Mouse (Mus musculus): ENCODE data around the gene Rps13. TPM values are rescaled to one million over a fixed set of nuclear protein-coding genes. Genes with fewer than 3 reads are reported as not detected.
"Not testable (repeated sequence)": the region's sequence is repeated elsewhere in the genome, so short reads cannot be mapped to it uniquely, and the experiment has no call there.

Gene Rps13
- 100 to 1,000 TPM; 247 to 325 TPM for total RNA-seq (2021)
- long read RNA-seq, experiment 1, transcript Rps13-201 (6 exons, 589 nt): major isoform, 91 of 92 reads
- long read RNA-seq, experiment 1, partial matches to known transcripts: 0 of 92 reads
- long read RNA-seq, experiment 1, other reads (novel, unspliced or antisense): 1 of 92 reads
- long read RNA-seq, experiment 2, transcript Rps13-201 (6 exons, 589 nt): major isoform, 106 of 109 reads
- long read RNA-seq, experiment 2, partial matches to known transcripts: 2 of 109 reads
- long read RNA-seq, experiment 2, other reads (novel, unspliced or antisense): 0 of 109 reads

GRCm38 (mm10) chr7:116333713-116334668 lies at the start of gene Rps13:
TSS of gene Rps13 (minus strand) at chr7:116334195.
- intact Hi-C loops (cut with DNase I): loop anchor here (10.0 kb wide), 2 partner anchors 171 to 271 kb away; partner anchors contain the start of gene Nucb2
- H3K27ac ChIP-seq: peak within 1 kb of the TSS; percentile 97
- peak; percentile 98 for DNase-seq
- TF ChIP-seq CTCF (IDR thresholded peaks at IDR 0.05): no peak
- peak within 1 kb of the TSS; percentile 91 for H3K4me3 ChIP-seq

DNA sequence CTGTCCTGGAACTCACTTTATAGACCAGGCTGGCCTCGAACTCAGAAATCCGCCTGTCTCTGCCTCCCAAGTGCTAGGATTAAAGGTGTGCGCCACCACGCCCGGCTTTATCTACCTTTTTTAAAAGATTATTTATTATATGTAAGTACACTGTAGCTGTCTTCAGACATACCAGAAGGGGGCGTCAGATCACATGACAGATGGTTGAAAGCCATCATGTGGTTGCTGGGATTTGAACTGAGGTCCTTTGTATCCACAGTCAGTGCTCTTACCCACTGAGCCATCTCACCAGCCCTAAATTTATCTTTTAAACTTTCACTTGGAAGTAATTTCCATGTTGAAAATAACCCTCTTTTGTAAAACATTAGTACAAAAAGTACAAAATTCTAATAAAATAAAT lies 45.2 kb upstream of the Rps13 start:
- H3K27ac ChIP-seq; intact Hi-C loops (cut with DNase I); DNase-seq; H3K4me3 ChIP-seq: not testable (repeated sequence)

DNA sequence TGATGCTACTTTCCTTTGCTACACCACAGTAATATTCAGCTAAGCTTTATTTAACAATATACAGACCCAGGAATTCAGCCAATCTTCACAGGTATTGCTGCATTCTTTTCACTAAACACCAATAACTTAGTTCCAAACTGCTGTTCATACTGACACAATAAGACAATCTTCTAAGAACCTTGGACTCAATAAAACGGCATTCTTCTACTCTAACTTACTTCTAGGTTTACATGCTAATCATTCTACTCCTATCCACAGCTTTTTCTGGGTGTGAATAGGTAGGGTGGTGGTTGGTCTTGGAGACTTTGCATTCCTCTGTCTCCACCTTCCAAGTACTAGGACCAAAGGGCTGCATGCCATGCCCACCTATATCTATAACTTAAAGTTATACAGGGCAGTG lies 40.3 kb upstream of the Rps13 start:
- no peak for TF ChIP-seq CTCF (IDR thresholded peaks at IDR 0.05)
- H3K27ac ChIP-seq: no peak overlapping the region
- no peak for DNase-seq
- H3K4me3 ChIP-seq: no peak overlapping the region
- intact Hi-C loops (cut with DNase I): no loop called here

DNA sequence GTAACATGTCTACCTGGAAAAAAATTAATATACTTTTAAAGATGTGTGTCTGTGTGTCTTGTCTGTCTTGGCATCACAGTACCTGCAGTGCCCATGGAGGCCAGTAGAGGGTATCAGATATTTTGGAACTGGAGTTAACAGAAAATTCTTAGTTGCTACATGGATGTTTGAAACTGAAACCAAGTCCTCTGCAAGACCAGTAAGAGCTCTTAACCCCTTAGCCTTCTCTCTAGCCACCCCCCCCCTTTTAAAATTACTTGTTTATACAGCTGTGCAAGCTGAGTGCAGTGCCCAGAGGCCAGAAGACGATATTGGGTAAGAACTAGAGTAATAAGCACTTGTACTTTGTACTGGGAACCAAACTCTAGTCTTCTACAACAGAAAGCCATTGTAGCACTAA lies 2.2 kb upstream of the Rps13 start:
- peak; percentile 69 for DNase-seq
- intact Hi-C loops (cut with DNase I): loop anchor here (5.0 to 10.0 kb wide), 3 partner anchors 106 to 269 kb away; partner anchors contain the start of genes Nucb2 and Pik3c2a
- no peak overlapping the region for H3K4me3 ChIP-seq
- peak overlapping the region; percentile 32; the same call in 1 of the 2 replicates for H3K27ac ChIP-seq
- peak; percentile 77 for TF ChIP-seq CTCF (IDR thresholded peaks at IDR 0.05)

DNA sequence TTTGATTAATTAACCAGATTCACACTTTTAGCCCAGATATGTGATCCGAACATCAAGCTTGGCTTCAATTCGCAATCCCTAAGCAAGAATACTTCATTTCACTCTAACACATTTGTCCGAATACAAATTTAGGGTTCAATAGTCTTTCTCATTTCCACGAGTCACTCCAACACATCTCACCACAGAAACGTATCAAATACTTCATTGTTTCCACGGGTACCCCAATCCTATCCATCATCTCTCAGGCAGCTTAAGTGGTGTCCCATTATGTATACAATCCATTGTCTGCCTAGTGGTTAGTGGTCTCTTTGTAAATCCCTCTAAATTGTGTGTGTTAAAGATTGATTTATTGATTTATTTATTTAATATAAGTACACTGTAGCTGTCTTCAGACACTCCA lies 1.1 kb upstream of the Rps13 start:
- Histone ChIP-seq H3K4me3 (peak overlapping the region; percentile 91), H3K27ac (no peak overlapping the region)
- no peak for DNase-seq
- TF ChIP-seq CTCF (IDR thresholded peaks at IDR 0.05): no peak
- intact Hi-C loops (cut with DNase I): loop anchor here (5.0 to 10.0 kb wide), 3 partner anchors 107 to 270 kb away; partner anchors contain the start of genes Nucb2 and Pik3c2a

- Histone ChIP-seq H3K27ac (peak overlapping the region; percentile 97), H3K4me3 (peak overlapping the region; percentile 91)
- intact Hi-C loops (cut with DNase I): loop anchor here (5.0 to 10.0 kb wide), 3 partner anchors 108 to 270 kb away; partner anchors contain the start of genes Nucb2 and Pik3c2a
- no peak for TF ChIP-seq CTCF (IDR thresholded peaks at IDR 0.05)
- no peak for DNase-seq
These were observed 659 bp upstream of the Rps13 start for GRCm38 (mm10) chr7:116334669-116335038.

DNA sequence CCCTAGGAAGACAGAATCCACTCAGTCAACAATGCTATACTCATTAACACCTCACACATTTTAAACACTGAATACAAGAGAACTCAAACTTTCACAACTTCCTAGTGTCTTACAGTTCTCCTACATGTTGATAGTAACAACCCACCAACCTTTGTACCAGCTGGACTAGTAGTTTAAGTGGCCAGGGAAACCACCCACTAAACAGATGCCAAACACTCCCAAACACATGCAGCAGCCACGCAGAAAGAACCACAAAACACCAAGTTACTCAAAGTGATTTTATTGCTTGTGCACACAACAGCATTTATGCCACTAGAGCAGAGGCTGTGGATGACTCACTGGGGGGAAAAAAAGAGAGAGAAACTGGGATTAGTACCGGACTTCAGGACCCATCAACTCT lies 2.7 kb downstream of the Rps13 start:
- no peak for DNase-seq
- no peak overlapping the region for H3K4me3 ChIP-seq
- TF ChIP-seq CTCF (IDR thresholded peaks at IDR 0.05): no peak
- intact Hi-C loops (cut with DNase I): loop anchor here (10.0 kb wide), 2 partner anchors 174 to 274 kb away; partner anchors contain the start of gene Nucb2
- H3K27ac ChIP-seq: no peak overlapping the region

GRCm38 (mm10) chr7:116329858-116330257 lies 4.1 kb downstream of the Rps13 start:
- no peak for TF ChIP-seq CTCF (IDR thresholded peaks at IDR 0.05)
- no peak overlapping the region for H3K27ac ChIP-seq
- no peak overlapping the region for H3K4me3 ChIP-seq
- no peak for DNase-seq
- intact Hi-C loops (cut with DNase I): loop anchor here (10.0 kb wide), 2 partner anchors 175 to 275 kb away; partner anchors contain the start of gene Nucb2

DNA sequence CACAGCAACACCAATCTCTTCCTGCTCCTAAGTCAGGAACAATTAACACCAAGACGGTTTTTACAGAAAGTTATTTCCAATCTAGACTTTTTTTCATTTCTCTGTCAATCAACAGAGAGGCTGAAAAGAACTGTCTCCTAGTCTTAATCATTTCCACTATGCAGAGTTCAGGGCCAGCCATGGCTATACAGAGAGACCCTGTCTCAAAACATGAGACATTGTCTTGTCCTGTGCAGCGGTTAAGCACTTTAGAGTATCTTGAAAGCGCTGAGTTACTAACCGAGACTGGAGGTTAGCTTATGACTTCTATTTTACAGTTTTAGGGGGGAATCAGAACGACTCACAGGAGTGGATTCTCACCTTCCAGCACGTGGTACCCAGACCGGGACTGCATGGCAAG lies 5.2 kb downstream of the Rps13 start:
- no peak overlapping the region for H3K27ac ChIP-seq
- no peak for TF ChIP-seq CTCF (IDR thresholded peaks at IDR 0.05)
- H3K4me3 ChIP-seq: no peak overlapping the region
- no peak for DNase-seq
- intact Hi-C loops (cut with DNase I): no loop called here

DNA sequence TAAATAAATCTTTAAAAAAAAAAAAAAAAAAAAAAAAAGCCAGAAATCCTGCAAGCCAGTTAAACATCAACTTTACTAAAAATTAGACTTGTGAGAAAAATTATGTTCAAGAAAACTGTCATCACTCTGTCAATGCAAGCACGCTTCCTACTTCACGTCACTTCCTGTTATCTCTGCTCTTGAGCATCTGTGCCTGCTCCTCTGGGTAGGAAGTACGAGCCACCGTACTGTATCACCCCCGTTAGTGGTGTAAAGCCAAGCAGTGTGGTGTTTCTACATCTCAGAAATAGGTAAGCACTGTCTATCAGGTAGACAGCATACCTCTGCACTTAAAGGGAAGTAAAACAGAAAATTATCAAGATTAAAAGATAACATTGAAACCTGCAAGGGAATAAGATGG lies 6.1 kb downstream of the Rps13 start:
- intact Hi-C loops (cut with DNase I): no loop called here
- TF ChIP-seq CTCF (IDR thresholded peaks at IDR 0.05): no peak
- H3K27ac ChIP-seq: no peak overlapping the region
- no peak overlapping the region for H3K4me3 ChIP-seq
- no peak for DNase-seq

- peak; percentile 76 for DNase-seq
- peak; percentile 90 for TF ChIP-seq CTCF (IDR thresholded peaks at IDR 0.05)
- intact Hi-C loops (cut with DNase I): loop anchor here (1.0 to 5.0 kb wide), 3 partner anchors 61 to 161 kb away; no protein-coding TSS in a partner anchor
- H3K4me3 ChIP-seq: no peak overlapping the region
- H3K27ac ChIP-seq: no peak overlapping the region
These were observed 10.5 kb downstream of the Rps13 start for GRCm38 (mm10) chr7:116323331-116323964.

DNA sequence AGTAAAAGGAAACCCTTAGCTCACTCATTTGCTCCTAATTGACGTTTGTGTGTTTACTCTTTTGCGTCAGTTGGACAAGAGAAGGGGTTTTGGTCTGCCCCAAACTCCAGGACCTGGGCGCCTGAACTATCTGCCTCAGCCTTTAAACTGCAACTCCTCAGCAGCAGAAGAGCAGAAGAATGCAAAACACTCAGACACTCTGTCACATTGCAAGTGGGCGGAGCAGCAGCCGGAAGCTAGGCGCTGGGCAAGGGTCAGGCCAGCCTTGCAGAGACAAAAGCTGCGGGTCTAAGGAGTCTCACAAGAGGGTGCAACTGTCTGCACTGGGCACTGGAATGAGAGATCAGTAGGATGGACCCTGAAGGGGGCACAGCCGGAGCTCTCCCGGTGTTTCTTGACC lies 24.5 kb downstream of the Rps13 start:
- H3K4me3 ChIP-seq: no peak overlapping the region
- no peak for DNase-seq

More for the DNA sequence above, 24.5 kb downstream of the Rps13 start:
- TF ChIP-seq CTCF (IDR thresholded peaks at IDR 0.05): no peak
- intact Hi-C loops (cut with DNase I): no loop called here
- H3K27ac ChIP-seq: no peak overlapping the region
